21 mouse cellular contexts compared by ENCODE assay signal in genomic region chr5:34205788-34206187, GRCm38 (mm10). TPM values are rescaled to one million over a fixed set of nuclear protein-coding genes. Genes with fewer than 3 reads are reported as not detected.
A peak's percentile ranks its signal among the peaks of the same experiment; 100 is the strongest.
DNase-seq lines count a peak whose midpoint lies in the region; ATAC-seq and TF ChIP-seq lines count a peak whose summit lies in the region.
"Had no signal": no experiment of that assay in that cellular context is flagged by ENCODE, and none has a peak within 500 bp of the region (broad histone marks: within the 10 kb centered on the region; RNA-seq: fewer than 3 reads in every experiment).

No protein-coding gene starts in this region.

- no peak overlapping the region for H3K4me3 ChIP-seq in cerebellum, adult 2 months (replicated peaks; ENCODE audit: insufficient read depth, low read depth, low read length)
- H3K4me3 ChIP-seq in megakaryocyte, embryonic 14.5 days (replicated peaks) = peak overlapping the region; percentile 21
- H3K4me3 ChIP-seq: embryonic facial prominence, embryonic 13.5 days; forebrain, embryonic 12.5 days; heart, embryonic 13.5 days; hindbrain, embryonic 13.5 days had no signal

- 4% methylated on average over 2 of the region's 2 CpGs for WGBS in cerebellum, adult 2 months

- no peaks in the 10 kb centered on the region for H3K27me3 ChIP-seq in cerebellum, adult 2 months (ENCODE audit: control insufficient read depth, insufficient read depth, low read length)
- H3K27me3 ChIP-seq in megakaryocyte, embryonic 14.5 days (replicated peaks) = peaks cover 2% of the 10 kb centered on the region
- H3K27me3 ChIP-seq: embryonic facial prominence, embryonic 13.5 days; forebrain, embryonic 12.5 days; heart, embryonic 13.5 days; hindbrain, embryonic 13.5 days had no signal

- TF ChIP-seq CTCF in cerebellum, adult 2 months (IDR thresholded peaks at IDR 0.05; ENCODE audit: borderline replicate concordance, insufficient read depth, low read depth, low read length) = no peak

- peak overlapping the region; percentile 22 for H3K27ac ChIP-seq in cerebellum, adult 2 months (ENCODE audit: insufficient read depth, low read length)
- H3K27ac ChIP-seq: embryonic facial prominence, embryonic 13.5 days; forebrain, embryonic 12.5 days; heart, embryonic 13.5 days; hindbrain, embryonic 13.5 days; hindbrain, postnatal 0 days had no signal

- no peak for TF ChIP-seq POLR2A in cerebellum, adult 2 months (IDR thresholded peaks at IDR 0.05; ENCODE audit: borderline replicate concordance, insufficient read depth, low read length)

- no peak for ATAC-seq in cerebellum, adult (ENCODE audit: insufficient number of reproducible peaks, low FRiP score, low TSS enrichment)
- no peak for ATAC-seq in megakaryocyte, adult 5-6 weeks (ENCODE audit: poor library complexity, severe bottlenecking)
- ATAC-seq: activated CD4-positive, CD25-positive, alpha-beta regulatory T cell, adult 4 months; forebrain, embryonic 16.5 days had no signal

- DNase-seq in cerebellum, adult 2 months = peak; percentile 58 to 77
- DNase-seq in cerebellum, adult 11-12 months = no peak
- DNase-seq in cerebellum, postnatal 14 days = peak; percentile 61 to 72
- DNase-seq in Muller cell, postnatal 12 days (ENCODE audit: inconsistent ontology term) = no peak
- DNase-seq: adrenal gland, postnatal 14 days; B cell, adult 2 months; gastrocnemius, postnatal 14 days; heart, postnatal 14 days; kidney, adult 11 months had no signal

- H3K4me1 ChIP-seq in cerebellum, adult 2 months (ENCODE audit: control insufficient read depth, insufficient read depth, low read length) = peaks cover 40% of the 10 kb centered on the region
- H3K4me1 ChIP-seq in megakaryocyte, embryonic 14.5 days = peaks cover 64% of the 10 kb centered on the region
- H3K4me1 ChIP-seq: forebrain, embryonic 12.5 days; hindbrain, embryonic 13.5 days had no signal

- H3K9me3 ChIP-seq in megakaryocyte, embryonic 14.5 days = no peaks in the 10 kb centered on the region
- H3K9me3 ChIP-seq: embryonic facial prominence, embryonic 13.5 days; forebrain, embryonic 12.5 days; G1E; heart, embryonic 13.5 days; hindbrain, embryonic 13.5 days had no signal

- no peaks in the 10 kb centered on the region for H3K36me3 ChIP-seq in megakaryocyte, embryonic 14.5 days (replicated peaks; ENCODE audit: low read length)
- H3K36me3 ChIP-seq: embryonic facial prominence, embryonic 13.5 days; forebrain, embryonic 12.5 days; G1E; heart, embryonic 13.5 days; hindbrain, embryonic 13.5 days had no signal

RNA-seq across cellular contexts. Expression of gene Mxd4, which starts 18.3 kb away (rescaled TPM):
- 91.6 and 96.5 TPM in 2 replicates for polyA plus RNA-seq in cerebellum, adult 2 months (2012; rRNA removed)
- polyA plus RNA-seq in megakaryocyte, embryonic 14.5 days (2012; ENCODE audit: insufficient read depth, low replicate concordance) = 12.3 and 31.0 TPM in 2 replicates
- 16.2 and 17.6 TPM in 2 replicates for total RNA-seq in megakaryocyte, adult 5-6 weeks (2015)
- 19.8 and 21.6 TPM in 2 replicates for total RNA-seq in megakaryocyte, adult 5-6 weeks (2017)

RNA-seq across cellular contexts. Expression of gene Haus3, which starts 36.5 kb away (rescaled TPM):
- polyA plus RNA-seq in cerebellum, adult 2 months (2012; rRNA removed) = 11.0 TPM in 2 replicates
- 1.6 TPM in 1 of 2 replicates, not detected in the other for polyA plus RNA-seq in megakaryocyte, embryonic 14.5 days (2012; ENCODE audit: insufficient read depth, low replicate concordance)
- 33.6 and 41.4 TPM in 2 replicates for total RNA-seq in megakaryocyte, adult 5-6 weeks (2015)
- total RNA-seq in megakaryocyte, adult 5-6 weeks (2017) = 44.8 and 53.7 TPM in 2 replicates

RNA-seq across cellular contexts. Expression of gene Poln, which starts 36.5 kb away (rescaled TPM):
- polyA plus RNA-seq in cerebellum, adult 2 months (2012; rRNA removed) = 0.82 and 1.0 TPM in 2 replicates
- 0.21 TPM in 1 of 2 replicates, not detected in the other for polyA plus RNA-seq in megakaryocyte, embryonic 14.5 days (2012; ENCODE audit: insufficient read depth, low replicate concordance)
- total RNA-seq in megakaryocyte, adult 5-6 weeks (2015) = 1.7 and 3.9 TPM in 2 replicates
- 1.2 and 2.7 TPM in 2 replicates for total RNA-seq in megakaryocyte, adult 5-6 weeks (2017)
- total RNA-seq: hematopoietic stem cell, adult 5-6 weeks had no signal
- polyA plus RNA-seq: G1E had no signal

Comparison
In these comparisons a context has a peak if more than half of its experiments do, and no peak if none do; other contexts are left out.
1. DNase-seq: peak in cerebellum, adult 2 months (2 of 2) and cerebellum, postnatal 14 days (2 of 2); none in cerebellum, adult 11-12 months (single experiment) and Muller cell, postnatal 12 days (single experiment).